Mouse (Mus musculus) gastrocnemius, adult 8-10 months (tissue): ENCODE data around the gene Ppp1r12b. TPM values are rescaled to one million over a fixed set of nuclear protein-coding genes. Genes with fewer than 3 reads are reported as not detected.

Experiments used
- DNase-seq, 2 experiments: peaks; one replicate each; pipeline ENCODE4 v3.0.0; 2022; ENCODE audit warnings: low spot score in 2 of 2
- total RNA-seq, 4 experiments: library from RNA; stranded (reverse); gene quantifications; 2 replicates each; pipeline ENCODE4 v1.2.4; 2022

The Ppp1r12b gene
- total RNA-seq, 4 experiments from 2014 or later = 167 to 191 (median 183) TPM

- DNase-seq = no peak
Measured at GRCm38 (mm10) chr1:134942898-134943297, 12.8 kb downstream of the Ppp1r12b start.

- no peak for DNase-seq
Measured at GRCm38 (mm10) chr1:134940863-134941262, 14.9 kb downstream of the Ppp1r12b start.

- no peak for DNase-seq
Measured at GRCm38 (mm10) chr1:134938233-134938632, 17.5 kb downstream of the Ppp1r12b start.

GRCm38 (mm10) chr1:134936335-134936734 is 19.4 kb downstream of the Ppp1r12b start:
- no peak for DNase-seq

- peak; percentile 27 to 28 for DNase-seq
Measured at GRCm38 (mm10) chr1:134932431-134932830, 23.3 kb downstream of the Ppp1r12b start.

- DNase-seq = peak; percentile 56 to 65
Measured at GRCm38 (mm10) chr1:134919010-134919409, 36.7 kb downstream of the Ppp1r12b start.

- peak in 1 of 2 experiments; percentile 30 for DNase-seq
Measured at GRCm38 (mm10) chr1:134915421-134915820, 40.3 kb downstream of the Ppp1r12b start.

- peak; percentile 65 to 71 for DNase-seq
Measured at GRCm38 (mm10) chr1:134913535-134913934, 42.2 kb downstream of the Ppp1r12b start.

- peak; percentile 50 to 61 for DNase-seq
Measured at GRCm38 (mm10) chr1:134911892-134912291, 43.9 kb downstream of the Ppp1r12b start.

GRCm38 (mm10) chr1:134910037-134910436 is 45.7 kb downstream of the Ppp1r12b start:
- peak in 1 of 2 experiments; percentile 32 for DNase-seq

GRCm38 (mm10) chr1:134909442-134909841 is 46.3 kb downstream of the Ppp1r12b start:
- peak; percentile 45 to 50 for DNase-seq

- DNase-seq = no peak
Measured at GRCm38 (mm10) chr1:134902051-134902619, 53.6 kb downstream of the Ppp1r12b start.

GRCm38 (mm10) chr1:134896008-134896407 is 59.7 kb downstream of the Ppp1r12b start:
- DNase-seq = peak in 1 of 2 experiments; percentile 13

GRCm38 (mm10) chr1:134894803-134895202 is 60.9 kb downstream of the Ppp1r12b start:
- DNase-seq = no peak

GRCm38 (mm10) chr1:134891916-134892315 is 63.8 kb downstream of the Ppp1r12b start:
- DNase-seq = peak; percentile 89

GRCm38 (mm10) chr1:134889629-134890028 is 66.1 kb downstream of the Ppp1r12b start:
- DNase-seq = no peak

- no peak for DNase-seq
Measured at GRCm38 (mm10) chr1:134875800-134876199, 79.9 kb downstream of the Ppp1r12b start.

- no peak for DNase-seq
Measured at GRCm38 (mm10) chr1:134872678-134873077, 83.1 kb downstream of the Ppp1r12b start.

- no peak for DNase-seq
Measured at GRCm38 (mm10) chr1:134866426-134866825, 89.3 kb downstream of the Ppp1r12b start.

- no peak for DNase-seq
Measured at GRCm38 (mm10) chr1:134865552-134865951, 90.2 kb downstream of the Ppp1r12b start.

- DNase-seq = no peak
Measured at GRCm38 (mm10) chr1:134860538-134860937, 95.2 kb downstream of the Ppp1r12b start.

GRCm38 (mm10) chr1:134858344-134859053 is 97.2 kb downstream of the Ppp1r12b start:
- DNase-seq = peak; percentile 70 to 76
